Mouse (Mus musculus): Measurements from ENCODE around the gene Prelid1. TPM values are rescaled to one million over a fixed set of nuclear protein-coding genes. Genes with fewer than 3 reads are reported as not detected.

Prelid1 gene
- total and polyA plus RNA-seq, 2 experiments from 2014 or later = 159 to 313 TPM

DNA sequence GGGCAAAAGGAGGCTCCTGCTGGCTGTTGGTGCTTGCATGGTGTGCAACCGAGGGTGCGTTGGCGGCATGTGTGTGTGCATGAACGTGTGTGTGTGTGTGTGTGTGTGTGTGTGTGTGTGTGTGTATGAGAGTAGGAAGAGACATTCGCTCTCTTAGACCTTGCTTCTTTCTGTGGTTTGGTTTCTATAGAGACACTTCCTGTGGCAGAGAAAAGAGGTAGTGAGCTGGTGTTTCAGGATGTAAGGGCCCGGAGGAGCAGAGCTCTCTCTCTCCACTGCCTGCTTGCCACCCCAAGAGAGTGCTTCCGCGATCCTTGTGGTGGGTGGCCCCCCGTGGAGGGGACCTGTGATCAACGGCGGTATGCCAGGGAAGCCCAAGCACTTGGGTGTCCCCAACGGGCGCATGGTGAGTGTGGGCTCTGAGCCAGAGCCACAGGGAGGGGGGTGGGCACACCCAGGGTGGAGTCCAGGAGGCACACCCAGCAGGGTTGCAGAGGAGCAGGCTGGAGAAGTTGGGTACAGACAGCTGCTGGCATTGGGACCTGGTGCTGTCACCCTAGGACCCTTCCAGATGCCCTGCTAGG lies 49.3 kb downstream of the Prelid1 start, which contains the start of gene Rgs14:
Gene Rgs14, plus strand, starts transcription at position 202 of the 584 bp plus-strand sequence.
- Histone ChIP-seq H3K9ac (no peak within 1 kb of the TSS), H3K27me3 (ENCODE audit: insufficient read depth, low read length) (peaks cover 7% of the 10 kb centered on the region; the same call in 1 of the 2 replicates), H3K27ac (ENCODE audit: low read depth, low read length) (no peak within 1 kb of the TSS), H3K9me3 (ENCODE audit: low read length) (no peaks in the 10 kb centered on the region), H3K4me1 (ENCODE audit: insufficient read depth) (no peaks in the 10 kb centered on the region), H3K4me3 (ENCODE audit: low read depth, low read length) (no peak within 1 kb of the TSS), H3K36me3 (ENCODE audit: insufficient read depth) (no peaks in the 10 kb centered on the region), H3K4me2 (ENCODE audit: low read depth) (peak within 1 kb of the TSS; percentile 27)
- TF ChIP-seq CTCF (IDR thresholded peaks at IDR 0.05; ENCODE audit: low read depth) = no peak
- WGBS = 62% methylated on average over 13 of the region's 13 CpGs
- 0 out of 2 replicates have a peak, but pooled peaks have one; percentile 6 for ATAC-seq
- no peak for DNase-seq

DNA sequence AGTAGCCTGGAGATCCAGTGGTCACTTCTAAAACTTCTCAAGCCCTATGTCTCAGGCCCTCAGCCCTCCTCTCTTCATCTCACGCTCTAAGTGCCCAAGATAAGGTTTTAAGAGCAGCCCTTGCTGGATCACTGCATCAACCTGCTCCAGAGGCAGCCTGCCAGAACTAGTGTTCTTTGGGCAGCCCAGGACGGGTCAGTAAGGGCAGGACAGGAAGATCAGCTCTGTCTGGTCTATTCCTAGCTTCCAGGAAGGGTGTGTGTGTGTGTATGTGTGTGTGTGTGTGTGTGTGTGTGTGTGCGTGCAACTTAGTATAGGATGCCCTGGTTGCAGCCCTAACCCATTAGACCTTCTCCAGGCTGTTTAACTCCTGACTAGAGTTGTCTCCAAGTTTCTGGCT lies 49.9 kb downstream of the Prelid1 start:
- Histone ChIP-seq H3K4me1 (ENCODE audit: insufficient read depth) (no peaks in the 10 kb centered on the region), H3K36me3 (ENCODE audit: insufficient read depth) (no peaks in the 10 kb centered on the region), H3K4me3 (ENCODE audit: low read depth, low read length) (no peak overlapping the region), H3K27ac (ENCODE audit: low read depth, low read length) (no peak overlapping the region), H3K27me3 (ENCODE audit: insufficient read depth, low read length) (peaks cover 7% of the 10 kb centered on the region; the same call in 1 of the 2 replicates), H3K9ac (no peak overlapping the region), H3K4me2 (ENCODE audit: low read depth) (peak overlapping the region; percentile 27; the same call in 1 of the 2 replicates), H3K9me3 (ENCODE audit: low read length) (no peaks in the 10 kb centered on the region)
- no peak for ATAC-seq
- 70% methylated on average over 3 of the region's 3 CpGs for WGBS
- DNase-seq = no peak
- TF ChIP-seq CTCF (IDR thresholded peaks at IDR 0.05; ENCODE audit: low read depth) = no peak

DNA sequence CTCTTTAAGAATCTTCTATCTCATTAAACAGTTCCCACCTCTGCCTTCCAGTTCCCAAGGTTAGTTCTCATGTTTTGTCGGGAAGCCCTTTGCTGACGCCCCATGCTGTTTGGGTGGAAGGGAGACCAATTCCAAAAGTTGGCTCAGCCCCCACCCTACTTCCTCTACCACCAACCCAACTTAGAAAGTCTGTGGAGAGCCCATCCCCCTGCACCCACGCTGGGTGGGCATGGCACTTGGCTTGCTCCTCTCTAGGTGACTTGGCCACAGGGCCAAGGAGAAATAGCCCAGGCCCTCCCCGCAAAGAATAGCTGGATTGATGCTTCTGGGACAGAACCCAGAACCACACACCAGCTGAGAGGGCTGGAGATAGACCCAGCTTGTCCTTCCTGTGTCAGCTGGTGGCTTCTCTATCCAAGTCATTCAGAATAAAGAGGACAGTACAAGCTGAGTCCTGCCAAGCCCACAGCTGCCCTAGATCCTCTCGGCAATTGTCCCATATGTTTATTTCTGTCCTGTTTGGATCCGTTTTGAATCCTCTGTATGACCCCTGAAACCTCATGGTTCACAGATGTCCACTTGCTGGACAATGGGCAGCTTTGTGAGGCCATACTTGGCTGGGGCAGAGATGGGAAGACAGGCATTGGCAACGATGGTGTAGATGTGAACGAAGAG lies 50.8 kb downstream of the Prelid1 start:
- H3K4me3 ChIP-seq (ENCODE audit: low read depth, low read length) = no peak overlapping the region
- H3K27ac ChIP-seq (ENCODE audit: low read depth, low read length) = no peak overlapping the region
- no peaks in the 10 kb centered on the region for H3K36me3 ChIP-seq (ENCODE audit: insufficient read depth)
- no peak for DNase-seq
- H3K9ac ChIP-seq = no peak overlapping the region
- 70% methylated on average over 8 of the region's 8 CpGs for WGBS
- H3K4me1 ChIP-seq (ENCODE audit: insufficient read depth) = no peaks in the 10 kb centered on the region
- H3K9me3 ChIP-seq (ENCODE audit: low read length) = no peaks in the 10 kb centered on the region
- no peak for ATAC-seq
- H3K4me2 ChIP-seq (ENCODE audit: low read depth) = no peak overlapping the region
- peaks cover 7% of the 10 kb centered on the region; the same call in 1 of the 2 replicates for H3K27me3 ChIP-seq (ENCODE audit: insufficient read depth, low read length)
- TF ChIP-seq CTCF (IDR thresholded peaks at IDR 0.05; ENCODE audit: low read depth) = no peak

DNA sequence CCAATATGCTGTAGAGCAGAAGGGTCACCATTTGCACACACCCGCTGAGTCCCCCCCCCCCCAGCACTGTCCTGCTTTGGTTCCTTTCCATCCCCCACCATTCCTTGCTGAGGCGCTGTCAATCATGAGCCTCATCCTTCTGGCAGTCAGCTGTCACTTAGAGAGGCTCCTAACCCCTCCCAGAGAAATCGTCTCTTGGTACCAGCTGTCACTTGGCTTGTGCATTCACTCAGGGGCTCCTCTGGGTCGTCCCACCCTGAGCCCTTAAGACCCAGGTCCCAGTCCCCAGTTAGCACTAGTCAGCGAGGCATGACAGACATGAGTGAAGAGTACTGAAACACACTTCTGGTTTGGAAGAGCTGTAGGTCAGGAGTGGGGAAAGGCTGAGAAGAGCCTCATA lies 51.4 kb downstream of the Prelid1 start:
- Histone ChIP-seq H3K36me3 (ENCODE audit: insufficient read depth) (no peaks in the 10 kb centered on the region), H3K27ac (ENCODE audit: low read depth, low read length) (no peak overlapping the region), H3K9ac (no peak overlapping the region), H3K4me1 (ENCODE audit: insufficient read depth) (no peaks in the 10 kb centered on the region), H3K27me3 (ENCODE audit: insufficient read depth, low read length) (peaks cover 7% of the 10 kb centered on the region; the same call in 1 of the 2 replicates), H3K4me3 (ENCODE audit: low read depth, low read length) (no peak overlapping the region), H3K9me3 (ENCODE audit: low read length) (no peaks in the 10 kb centered on the region), H3K4me2 (ENCODE audit: low read depth) (no peak overlapping the region)
- ATAC-seq (no peak), DNase-seq (no peak)
- no peak for TF ChIP-seq CTCF (IDR thresholded peaks at IDR 0.05; ENCODE audit: low read depth)
- WGBS = 54% methylated on average over 5 of the region's 5 CpGs

DNA sequence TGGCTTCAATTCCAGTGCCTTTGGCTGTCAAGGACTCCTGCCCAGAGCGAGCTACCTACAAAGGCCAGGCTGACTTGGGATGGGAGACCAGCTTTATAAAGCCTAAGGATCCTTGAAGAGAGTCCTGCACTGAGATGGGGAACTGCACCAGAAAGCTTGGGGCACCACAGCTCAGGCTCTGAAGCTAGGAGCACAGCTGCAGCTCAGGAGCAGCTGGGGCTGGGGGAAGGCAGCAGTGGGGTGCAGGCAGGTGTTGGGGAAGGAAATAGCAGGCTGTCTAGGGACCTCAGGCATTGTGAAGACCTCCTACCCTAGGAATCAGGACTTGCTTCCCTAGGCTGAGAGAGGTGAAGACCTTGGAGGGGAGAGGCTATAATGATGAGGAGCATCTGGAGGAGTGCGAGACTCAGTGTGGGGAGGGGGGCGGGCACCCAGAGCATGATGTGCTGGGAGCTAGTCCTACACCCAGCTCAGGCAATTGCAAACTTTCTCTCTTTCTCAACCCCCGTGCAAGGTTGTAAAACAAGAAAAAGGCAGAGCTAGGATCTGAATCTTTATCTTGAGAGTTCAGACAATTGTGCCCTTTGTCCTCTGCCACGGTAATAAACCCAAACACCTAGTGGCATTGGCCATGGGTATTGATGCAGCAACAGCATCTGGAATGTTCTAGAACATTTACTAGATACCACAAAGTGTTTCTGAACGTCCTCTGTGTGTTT lies 54.1 kb downstream of the Prelid1 start:
- DNase-seq = no peak
- Histone ChIP-seq H3K9me3 (ENCODE audit: low read length) (no peaks in the 10 kb centered on the region), H3K4me3 (ENCODE audit: low read depth, low read length) (no peak overlapping the region), H3K27me3 (ENCODE audit: insufficient read depth, low read length) (peaks cover 18% of the 10 kb centered on the region), H3K36me3 (ENCODE audit: insufficient read depth) (no peaks in the 10 kb centered on the region), H3K9ac (no peak overlapping the region), H3K4me2 (ENCODE audit: low read depth) (no peak overlapping the region), H3K27ac (ENCODE audit: low read depth, low read length) (no peak overlapping the region), H3K4me1 (ENCODE audit: insufficient read depth) (no peaks in the 10 kb centered on the region)
- ATAC-seq = no peak
- no peak for TF ChIP-seq CTCF (IDR thresholded peaks at IDR 0.05; ENCODE audit: low read depth)
- WGBS = 67% methylated on average over 6 of the region's 6 CpGs

Other genes with a start within 250 kb of the Prelid1 start
- 12.6 and 13.2 TPM in 2 replicates for gene Uimc1, start 220.2 kb upstream of the Prelid1 start, total RNA-seq (2014; rRNA removed)
- gene Uimc1, start 220.2 kb upstream of the Prelid1 start, polyA plus RNA-seq (2015; fragmentation: Nextera tagmentation; extraction: Ambion mirVana) = 12.2 and 13.3 TPM in 2 replicates
- gene Zfp346, start 215.2 kb upstream of the Prelid1 start, total RNA-seq (2014; rRNA removed) = 24.8 and 32.8 TPM in 2 replicates
- 14.4 and 20.5 TPM in 2 replicates for gene Zfp346, start 215.2 kb upstream of the Prelid1 start, polyA plus RNA-seq (2015; fragmentation: Nextera tagmentation; extraction: Ambion mirVana)
- gene Gm17617, start 187.0 kb upstream of the Prelid1 start, total RNA-seq (2014; rRNA removed) = not detected in 2 replicates
- not detected in 2 replicates for gene Gm17617, start 187.0 kb upstream of the Prelid1 start, polyA plus RNA-seq (2015; fragmentation: Nextera tagmentation; extraction: Ambion mirVana)
- 0.08 and 0.19 TPM in 2 replicates for gene Fgfr4, start 167.9 kb upstream of the Prelid1 start, total RNA-seq (2014; rRNA removed)
- 0.33 and 0.40 TPM in 2 replicates for gene Fgfr4, start 167.9 kb upstream of the Prelid1 start, polyA plus RNA-seq (2015; fragmentation: Nextera tagmentation; extraction: Ambion mirVana)
- 81.2 and 104 TPM in 2 replicates for gene Nsd1, start 110.7 kb upstream of the Prelid1 start, total RNA-seq (2014; rRNA removed)
- 37.5 and 48.2 TPM in 2 replicates for gene Nsd1, start 110.7 kb upstream of the Prelid1 start, polyA plus RNA-seq (2015; fragmentation: Nextera tagmentation; extraction: Ambion mirVana)
- gene Rab24, start 1.4 kb downstream of the Prelid1 start, total RNA-seq (2014; rRNA removed) = 67.3 and 77.4 TPM in 2 replicates
- 92.3 and 99.4 TPM in 2 replicates for gene Rab24, start 1.4 kb downstream of the Prelid1 start, polyA plus RNA-seq (2015; fragmentation: Nextera tagmentation; extraction: Ambion mirVana)
- 10.1 and 10.5 TPM in 2 replicates for gene Mxd3, start 9.3 kb downstream of the Prelid1 start, total RNA-seq (2014; rRNA removed)
- gene Mxd3, start 9.3 kb downstream of the Prelid1 start, polyA plus RNA-seq (2015; fragmentation: Nextera tagmentation; extraction: Ambion mirVana) = 7.3 and 9.4 TPM in 2 replicates
- 55.2 and 62.6 TPM in 2 replicates for gene Lman2, start 42.3 kb downstream of the Prelid1 start, total RNA-seq (2014; rRNA removed)
- gene Lman2, start 42.3 kb downstream of the Prelid1 start, polyA plus RNA-seq (2015; fragmentation: Nextera tagmentation; extraction: Ambion mirVana) = 32.8 TPM in 2 replicates
- gene Rgs14, start 49.2 kb downstream of the Prelid1 start, total RNA-seq (2014; rRNA removed) = 4.0 and 4.4 TPM in 2 replicates
- gene Rgs14, start 49.2 kb downstream of the Prelid1 start, polyA plus RNA-seq (2015; fragmentation: Nextera tagmentation; extraction: Ambion mirVana) = 2.5 and 3.9 TPM in 2 replicates
- 0.95 TPM in 1 of 2 replicates, not detected in the other for gene Slc34a1, start 77.7 kb downstream of the Prelid1 start, total RNA-seq (2014; rRNA removed)
- 0.29 TPM in 1 of 2 replicates, not detected in the other for gene Slc34a1, start 77.7 kb downstream of the Prelid1 start, polyA plus RNA-seq (2015; fragmentation: Nextera tagmentation; extraction: Ambion mirVana)
- gene Pfn3, start 94.7 kb downstream of the Prelid1 start, total RNA-seq (2014; rRNA removed) = not detected in 2 replicates
- gene Pfn3, start 94.7 kb downstream of the Prelid1 start, polyA plus RNA-seq (2015; fragmentation: Nextera tagmentation; extraction: Ambion mirVana) = 0.93 and 1.5 TPM in 2 replicates
- gene F12, start 106.3 kb downstream of the Prelid1 start, total RNA-seq (2014; rRNA removed) = 0.15 TPM in 1 of 2 replicates, not detected in the other
- gene F12, start 106.3 kb downstream of the Prelid1 start, polyA plus RNA-seq (2015; fragmentation: Nextera tagmentation; extraction: Ambion mirVana) = 0.45 and 0.51 TPM in 2 replicates
- gene Grk6, start 124.6 kb downstream of the Prelid1 start, total RNA-seq (2014; rRNA removed) = 79.5 and 88.2 TPM in 2 replicates
- gene Grk6, start 124.6 kb downstream of the Prelid1 start, polyA plus RNA-seq (2015; fragmentation: Nextera tagmentation; extraction: Ambion mirVana) = 38.5 and 40.8 TPM in 2 replicates
- gene Prr7, start 143.8 kb downstream of the Prelid1 start, total RNA-seq (2014; rRNA removed) = 108 and 118 TPM in 2 replicates
- gene Prr7, start 143.8 kb downstream of the Prelid1 start, polyA plus RNA-seq (2015; fragmentation: Nextera tagmentation; extraction: Ambion mirVana) = 7.8 and 8.7 TPM in 2 replicates
- gene Dbn1, start 167.6 kb downstream of the Prelid1 start, total RNA-seq (2014; rRNA removed) = 545 and 619 TPM in 2 replicates
- gene Dbn1, start 167.6 kb downstream of the Prelid1 start, polyA plus RNA-seq (2015; fragmentation: Nextera tagmentation; extraction: Ambion mirVana) = 603 and 619 TPM in 2 replicates
- 26.6 and 36.7 TPM in 2 replicates for gene Pdlim7, start 193.2 kb downstream of the Prelid1 start, total RNA-seq (2014; rRNA removed)
- 114 and 115 TPM in 2 replicates for gene Pdlim7, start 193.2 kb downstream of the Prelid1 start, polyA plus RNA-seq (2015; fragmentation: Nextera tagmentation; extraction: Ambion mirVana)
- gene Dok3, start 208.8 kb downstream of the Prelid1 start, total RNA-seq (2014; rRNA removed) = 2.5 and 4.8 TPM in 2 replicates
- 0.82 TPM in 2 replicates for gene Dok3, start 208.8 kb downstream of the Prelid1 start, polyA plus RNA-seq (2015; fragmentation: Nextera tagmentation; extraction: Ambion mirVana)
- 65.2 and 69.6 TPM in 2 replicates for gene Ddx41, start 216.2 kb downstream of the Prelid1 start, total RNA-seq (2014; rRNA removed)
- gene Ddx41, start 216.2 kb downstream of the Prelid1 start, polyA plus RNA-seq (2015; fragmentation: Nextera tagmentation; extraction: Ambion mirVana) = 46.1 and 51.7 TPM in 2 replicates